Mouse (Mus musculus) Patski (cell line): ENCODE data around the gene Ssh3. TPM values are rescaled to one million over a fixed set of nuclear protein-coding genes. Genes with fewer than 3 reads are reported as not detected.

ENCODE experiments used
- ATAC-seq: fragments of 100-300 bp; one replicate; pipeline ENCODE4 v1.8.0; 2021
- CTCF ChIA-PET: fragments of 350-600 bp; sonication (Branson Sonifier 250); formaldehyde crosslinking; loops from one replicate; lab custom pipeline; 2022; ENCODE audit warnings: inconsistent platforms; lab: Charles Lee
- POLR2A ChIA-PET: fragments of 350-600 bp; sonication (Branson Sonifier 250); formaldehyde crosslinking; loops from one replicate; lab custom pipeline; 2022; ENCODE audit warnings: antibody characterized with exemption, inconsistent platforms; lab: Charles Lee
- DNase-seq: peaks from one replicate; pipeline ENCODE4 v3.0.0-alpha.2; 2011; ENCODE audit warnings: low read depth, low spot score
- H3K27me3 ChIP-seq: fragments of 371-371 bp; one replicate; pipeline ENCODE4 v1.5.1; 2021
- CTCF ChIP-seq: fragments of 100-300 bp; IDR thresholded peaks from one replicate; pipeline ENCODE4 v1.5.1; 2021
- in situ Hi-C: fragments of 300-500 bp; cut with MboI; formaldehyde crosslinking; loops from 3 replicates; pipeline ENCODE4 v1.11.1; 2018; ENCODE audit warnings: low pct_unique_long_range_greater_than_20kb, mixed read lengths
- polyA plus RNA-seq: library from polyadenylated mRNA; unstranded; gene quantifications from one replicate; pipeline ENCODE4 v1.2.3, GENCODE M21; 2021

The Ssh3 gene
- polyA plus RNA-seq, 1 experiment from 2014 or later: 71.3 TPM

GRCm38 (mm10) chr19:4298322-4299121 is 29.5 kb upstream of the Ssh3 start:
- ATAC-seq (no peak), DNase-seq (no peak)
- POLR2A ChIA-PET: interaction anchor here (0.6 kb wide), 1 partner anchor 189 kb away, joined by 3 read pairs; no protein-coding TSS in a partner anchor
- no peak for TF ChIP-seq CTCF
- in situ Hi-C loops: no loop called here
- CTCF ChIA-PET: interaction anchor here (0.9 to 3.7 kb wide), 3 partner anchors 8 to 41 kb away, joined by 3 to 24 read pairs (median 3); partner anchors contain the start of gene Ankrd13d
- H3K27me3 ChIP-seq: no peaks in the 10 kb centered on the region

- no peak for ATAC-seq
- CTCF ChIA-PET: interaction anchor here (3.7 kb wide), 1 partner anchor 14 kb away, joined by 24 read pairs; the partner anchor contains the start of gene Ankrd13d
- no peak for DNase-seq
- POLR2A ChIA-PET: no interaction called here
- no peak for TF ChIP-seq CTCF
- in situ Hi-C loops: no loop called here
- H3K27me3 ChIP-seq: no peaks in the 10 kb centered on the region
Observed at GRCm38 (mm10) chr19:4297851-4298250, 28.9 kb upstream of the Ssh3 start.

GRCm38 (mm10) chr19:4296611-4297010 is 27.6 kb upstream of the Ssh3 start:
- in situ Hi-C loops: no loop called here
- no peak for ATAC-seq
- no peaks in the 10 kb centered on the region for H3K27me3 ChIP-seq
- DNase-seq: no peak
- ChIA-PET POLR2A (no interaction called here), CTCF (interaction anchor here (3.7 kb wide), 1 partner anchor 12 kb away, joined by 24 read pairs; the partner anchor contains the start of gene Ankrd13d)
- TF ChIP-seq CTCF: no peak

GRCm38 (mm10) chr19:4295391-4295790 is 26.4 kb upstream of the Ssh3 start:
- DNase-seq (no peak), ATAC-seq (no peak)
- ChIA-PET CTCF (interaction anchor here (3.7 kb wide), 1 partner anchor 11 kb away, joined by 24 read pairs; the partner anchor contains the start of gene Ankrd13d), POLR2A (interaction anchor here (1.6 kb wide), 1 partner anchor 13 kb away, joined by 5 read pairs; the partner anchor contains the start of gene Ankrd13d)
- TF ChIP-seq CTCF: no peak
- in situ Hi-C loops: no loop called here
- H3K27me3 ChIP-seq: no peaks in the 10 kb centered on the region

GRCm38 (mm10) chr19:4294381-4295097 is 25.6 kb upstream of the Ssh3 start:
- ChIA-PET CTCF (interaction anchor here (1.1 to 1.9 kb wide), 3 partner anchors 10 to 21 kb away, joined by 3 to 5 read pairs (median 3); partner anchors contain the start of gene Ankrd13d), POLR2A (interaction anchor here (1.6 kb wide), 1 partner anchor 12 kb away, joined by 5 read pairs; the partner anchor contains the start of gene Ankrd13d)
- TF ChIP-seq CTCF: no peak
- in situ Hi-C loops: no loop called here
- H3K27me3 ChIP-seq: no peaks in the 10 kb centered on the region
- no peak for ATAC-seq
- no peak for DNase-seq

GRCm38 (mm10) chr19:4291161-4291560 is 22.2 kb upstream of the Ssh3 start:
- ChIA-PET POLR2A (interaction anchor here (1.4 kb wide), 1 partner anchor 8 kb away, joined by 4 read pairs; the partner anchor contains the start of gene Ankrd13d), CTCF (interaction anchor here (1.3 kb wide), 1 partner anchor 39 kb away, joined by 3 read pairs; no protein-coding TSS in a partner anchor)
- DNase-seq (no peak), ATAC-seq (no peak)
- H3K27me3 ChIP-seq: no peaks in the 10 kb centered on the region
- in situ Hi-C loops: no loop called here
- no peak for TF ChIP-seq CTCF

GRCm38 (mm10) chr19:4290749-4291148 is 21.8 kb upstream of the Ssh3 start:
- POLR2A ChIA-PET: interaction anchor here (1.1 to 1.4 kb wide), 2 partner anchors 8 to 22 kb away, joined by 4 to 7 read pairs; partner anchors contain the start of genes Ankrd13d and Ssh3
- no peak for TF ChIP-seq CTCF
- no peak for DNase-seq
- in situ Hi-C loops: no loop called here
- no peaks in the 10 kb centered on the region for H3K27me3 ChIP-seq
- no peak for ATAC-seq
- CTCF ChIA-PET: interaction anchor here (1.0 to 1.3 kb wide), 2 partner anchors 9 to 40 kb away, joined by 3 read pairs; no protein-coding TSS in a partner anchor

- DNase-seq: no peak
- no peak for ATAC-seq
- in situ Hi-C loops: no loop called here
- POLR2A ChIA-PET: interaction anchor here (0.9 to 2.1 kb wide), 3 partner anchors 7 to 26 kb away, joined by 4 to 6 read pairs (median 5); no protein-coding TSS in a partner anchor
- CTCF ChIA-PET: interaction anchor here (0.9 to 3.6 kb wide), 7 partner anchors 12 to 23 kb away, joined by 4 to 24 read pairs (median 7); no protein-coding TSS in a partner anchor
- no peaks in the 10 kb centered on the region for H3K27me3 ChIP-seq
- TF ChIP-seq CTCF: no peak
Observed at GRCm38 (mm10) chr19:4283653-4284052, 14.7 kb upstream of the Ssh3 start.

- H3K27me3 ChIP-seq: no peaks in the 10 kb centered on the region
- in situ Hi-C loops: no loop called here
- no peak for TF ChIP-seq CTCF
- ChIA-PET CTCF (interaction anchor here (0.7 to 3.6 kb wide), 10 partner anchors 11 to 55 kb away, joined by 3 to 24 read pairs (median 6); partner anchors contain the start of genes Grk2 and Ssh3), POLR2A (interaction anchor here (0.9 to 2.1 kb wide), 4 partner anchors 8 to 25 kb away, joined by 4 to 6 read pairs (median 5); no protein-coding TSS in a partner anchor)
- peak; percentile 78 for ATAC-seq
- DNase-seq: peak; percentile 41
Observed at GRCm38 (mm10) chr19:4282898-4283553, 14.0 kb upstream of the Ssh3 start, which contains the start of gene Ankrd13d. Gene Ankrd13d, minus strand, starts transcription at chr19:4283137.
